Mouse (Mus musculus) hindbrain, embryonic 16.5 days (tissue): ENCODE data around the gene Atg5. TPM values are rescaled to one million over a fixed set of nuclear protein-coding genes. Genes with fewer than 3 reads are reported as not detected.
A peak's percentile ranks its signal among the peaks of the same experiment; 100 is the strongest.

Source experiments
- ATAC-seq: fragments of 200-750 bp; cut with Nextera tagmentation; 2 replicates; pipeline ENCODE4 v1.8.0; 2017; ENCODE audit warnings: moderate TSS enrichment, moderate library complexity
- H3K27ac ChIP-seq: fragments of 300-500 bp; sonication (generic); 2 replicates; pipeline ENCODE4 v1.5.1; 2014; ENCODE audit warnings: low read depth, mild to moderate bottlenecking, control low read depth, low read length, moderate library complexity
- H3K27me3 ChIP-seq: fragments of 300-500 bp; sonication (generic); replicated peaks from 2 replicates; pipeline ENCODE4 v1.6.1; 2014; ENCODE audit warnings: low read length; ENCODE audit not compliant: control insufficient read depth, insufficient read depth
- H3K36me3 ChIP-seq: fragments of 300-500 bp; sonication (generic); 2 replicates; pipeline ENCODE4 v1.6.1; 2014; ENCODE audit warnings: mild to moderate bottlenecking, low read length, moderate library complexity, mixed read lengths; ENCODE audit not compliant: control insufficient read depth, insufficient read depth
- H3K4me1 ChIP-seq: fragments of 300-500 bp; sonication (generic); 2 replicates; pipeline ENCODE4 v1.6.1; 2014; ENCODE audit warnings: low read depth, low read length; ENCODE audit not compliant: control insufficient read depth, insufficient read depth
- H3K4me2 ChIP-seq: fragments of 300-500 bp; sonication (generic); 2 replicates; pipeline ENCODE4 v1.6.1; 2014; ENCODE audit warnings: mild to moderate bottlenecking, low read length, control low read depth, moderate library complexity
- H3K4me3 ChIP-seq: fragments of 300-500 bp; sonication (generic); 2 replicates; pipeline ENCODE4 v1.5.1; 2014; ENCODE audit warnings: mild to moderate bottlenecking, low read length, control low read depth, moderate library complexity
- H3K9ac ChIP-seq: fragments of 300-500 bp; sonication (generic); 2 replicates; pipeline ENCODE4 v1.6.1; 2014; ENCODE audit warnings: low read depth, mild to moderate bottlenecking, control low read depth, low read length, moderate library complexity
- H3K9me3 ChIP-seq: fragments of 300-500 bp; sonication (generic); 2 replicates; pipeline ENCODE4 v1.6.1; 2014; ENCODE audit warnings: mild to moderate bottlenecking, low read length, moderate library complexity; ENCODE audit not compliant: control insufficient read depth
- WGBS: fragments of 180-500 bp; shearing (Covaris S2); extraction: QIAGEN DNeasy Blood & Tissue Kit; methylation state at CpG from one replicate; pipeline ENCODE4 v1.1.7; 2014; 5-methylcytosine and 5-hydroxymethylcytosine counted together
- microRNA counts: library from miRNA; unstranded; fragments of <30 nt; microRNA quantifications from one replicate; lab custom pipeline; 2016
- microRNA-seq: library from miRNA; unstranded; fragments of <30 nt; microRNA quantifications from one replicate; pipeline ENCODE4, GENCODE M21; 2017
- polyA plus RNA-seq: library from polyadenylated mRNA; unstranded; fragments of >200 nt; fragmentation: Nextera tagmentation; extraction: Ambion mirVana; gene quantifications from 2 replicates; pipeline ENCODE4 v1.2.1, GENCODE M21; 2015

Gene Atg5
- polyA plus RNA-seq, 1 experiment from 2014 or later: 47.2 TPM

- Histone ChIP-seq H3K9ac (no peak overlapping the region), H3K9me3 (no peaks in the 10 kb centered on the region), H3K27ac (no peak overlapping the region), H3K4me2 (no peak overlapping the region), H3K4me1 (no peaks in the 10 kb centered on the region), H3K4me3 (no peak overlapping the region), H3K36me3 (no peaks in the 10 kb centered on the region), H3K27me3 (no peaks in the 10 kb centered on the region)
- WGBS: 77% methylated on average over 10 of the region's 10 CpGs
- ATAC-seq: no peak
These were observed 133.4 kb downstream of the Atg5 start for GRCm38 (mm10) chr10:44401600-44401999.

DNA sequence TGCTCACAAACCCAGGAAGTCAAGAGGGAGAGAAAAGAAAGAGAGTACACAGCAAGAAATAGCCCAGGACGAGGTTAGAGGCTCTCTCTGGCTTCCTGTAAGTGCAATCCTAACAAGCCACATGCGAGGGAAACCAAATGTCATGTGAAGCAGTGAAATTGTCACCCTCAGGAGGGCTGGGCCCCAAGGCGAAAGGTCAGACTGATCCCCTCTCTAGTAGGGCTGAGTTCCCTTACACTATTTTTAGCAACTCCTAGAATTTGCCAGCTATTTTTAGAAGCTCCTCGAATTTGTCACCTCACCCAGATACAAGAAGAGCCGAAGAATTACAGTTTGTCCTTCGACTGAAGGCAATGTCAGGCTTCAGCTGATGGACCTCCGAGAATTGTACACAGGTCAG is 135.3 kb downstream of the Atg5 start:
- Histone ChIP-seq H3K27ac (no peak overlapping the region), H3K27me3 (no peaks in the 10 kb centered on the region), H3K4me3 (no peak overlapping the region), H3K4me2 (no peak overlapping the region), H3K36me3 (no peaks in the 10 kb centered on the region), H3K9me3 (no peaks in the 10 kb centered on the region; the same call in 1 of the 2 replicates), H3K4me1 (no peaks in the 10 kb centered on the region), H3K9ac (no peak overlapping the region)
- no peak for ATAC-seq
- 79% methylated on average over 7 of the region's 7 CpGs for WGBS

GRCm38 (mm10) chr10:44409054-44409453 is 140.9 kb downstream of the Atg5 start:
- Histone ChIP-seq H3K4me3 (no peak overlapping the region), H3K9ac (no peak overlapping the region), H3K9me3 (no peaks in the 10 kb centered on the region; the same call in 1 of the 2 replicates), H3K4me2 (no peak overlapping the region), H3K36me3 (no peaks in the 10 kb centered on the region), H3K27ac (no peak overlapping the region), H3K4me1 (no peaks in the 10 kb centered on the region), H3K27me3 (no peaks in the 10 kb centered on the region)
- 81% methylated on average over 10 of the region's 10 CpGs for WGBS
- no peak for ATAC-seq

DNA sequence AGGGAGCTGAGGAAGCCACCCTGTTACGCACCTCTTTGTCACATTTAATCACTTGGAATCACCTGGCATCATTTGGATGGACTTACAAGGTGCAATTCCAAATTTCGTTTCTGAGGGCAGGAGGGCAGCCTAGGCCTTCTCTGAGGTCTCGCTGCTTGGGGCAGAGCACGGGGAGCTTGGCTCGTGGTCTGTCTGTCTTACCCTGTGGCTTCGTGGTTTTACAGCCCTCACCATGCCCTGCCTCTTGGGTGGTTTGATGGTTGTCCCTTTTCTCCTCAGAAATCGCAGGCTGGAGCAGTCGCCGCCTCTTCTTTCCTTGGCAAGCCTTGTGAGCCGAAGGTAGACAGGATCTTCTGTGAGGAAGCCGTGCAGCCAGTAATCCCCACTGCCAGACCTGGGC is 141.8 kb downstream of the Atg5 start:
- Histone ChIP-seq H3K4me3 (no peak overlapping the region), H3K9me3 (no peaks in the 10 kb centered on the region; the same call in 1 of the 2 replicates), H3K4me1 (no peaks in the 10 kb centered on the region), H3K36me3 (no peaks in the 10 kb centered on the region), H3K27ac (no peak overlapping the region), H3K4me2 (no peak overlapping the region), H3K9ac (no peak overlapping the region), H3K27me3 (no peaks in the 10 kb centered on the region)
- WGBS: 92% methylated on average over 11 of the region's 11 CpGs
- no peak for ATAC-seq

MicroRNAs within 50 kb of the gene (microRNA counts, 519-probe panel; counts per million panel counts)
- 2,287 counts per million, percentile 52 among the panel's probes with 10 or more counts for microRNA mmu-miR-1929 (lab: Ali Mortazavi, UCI)

Small RNAs within 50 kb of the gene (microRNA-seq; reads per million reads assigned to microRNA genes)
- gene Mir1929: 1.5 reads per million

Other genes with a start within 250 kb of the Atg5 start
- gene Crybg1, start 119.5 kb upstream of the Atg5 start, polyA plus RNA-seq: 0.16 and 0.22 TPM in 2 replicates